Mouse (Mus musculus): ENCODE measurements at regions not wholly inside any gene's neighbourhood (a gene's known extent, or its start where the extent isn't known, plus 50 kb on each side); places are given as distances from the start of the nearest gene placed in this dataset.

DNA sequence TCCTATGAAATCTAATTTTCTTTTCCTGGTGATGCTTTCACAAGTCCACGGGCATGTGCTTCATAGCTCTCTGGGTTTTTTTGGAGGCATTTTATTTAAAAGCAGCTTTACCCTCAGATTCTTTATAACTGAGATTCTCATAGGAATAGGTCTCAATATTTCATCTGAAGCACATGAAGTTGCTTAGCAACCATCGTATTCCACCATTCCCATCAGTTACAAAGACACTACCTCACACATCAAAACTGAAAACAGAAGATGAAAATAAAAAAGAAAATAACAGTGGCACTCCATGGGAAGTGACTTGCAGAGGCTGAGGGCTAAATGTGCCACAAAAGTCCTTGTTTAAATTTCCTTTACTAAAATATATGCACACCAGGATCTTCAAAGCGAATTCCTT lies 384.0 kb upstream of the 1700015G11Rik start:
- no peak for TF ChIP-seq CTCF (IDR thresholded peaks at IDR 0.05)
- DNase-seq (ENCODE audit: extremely low spot score in 1 of 2, low spot score in 2 of 2): no peak
- intact Hi-C loops (cut with DNase I): no loop called here
- Histone ChIP-seq H3K4me3 (no peak overlapping the region), H3K27ac (no peak overlapping the region)

DNA sequence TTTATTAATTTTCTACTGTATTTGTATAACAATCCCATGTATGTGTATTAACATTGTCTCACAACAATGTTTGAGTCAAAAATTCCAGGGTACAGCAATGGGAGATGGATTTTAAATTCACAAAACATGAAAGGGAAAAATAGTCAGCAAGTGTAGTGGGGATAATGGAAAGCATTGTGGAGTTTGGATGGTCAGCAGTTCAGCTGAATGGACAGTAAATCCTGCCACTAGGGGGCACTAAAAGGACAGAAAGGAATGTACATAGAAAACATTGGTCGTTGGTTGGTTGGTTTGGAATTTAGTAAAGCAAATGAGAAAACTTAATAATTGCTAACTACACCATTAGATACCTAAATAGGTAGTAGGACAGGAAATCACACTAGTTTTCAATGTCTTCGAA lies 376.3 kb upstream of the 1700015G11Rik start:
- DNase-seq (ENCODE audit: extremely low spot score in 1 of 2, low spot score in 2 of 2): peak; percentile 16 to 26
- intact Hi-C loops (cut with DNase I): loop anchor here (2.0 kb wide), 1 partner anchor 353 kb away; no protein-coding TSS in a partner anchor
- peak; percentile 83 for TF ChIP-seq CTCF (IDR thresholded peaks at IDR 0.05)
- no peak overlapping the region for H3K4me3 ChIP-seq
- no peak overlapping the region for H3K27ac ChIP-seq

Data from left cerebral cortex, adult 2 months (tissue).